Mouse (Mus musculus) v-Abl transformed pro-B cells (cell line): ENCODE results near the gene 5330417C22Rik.

Experiments
- in situ Hi-C, 2 experiments: fragments of 400-800 bp; cut with MboI; formaldehyde crosslinking; loops; one replicate each; pipeline ENCODE4 v1.15.1; 2025; ENCODE audit not compliant: unreplicated experiment in 2 of 2

The 5330417C22Rik gene

GRCm38 (mm10) chr3:108424944-108425623 lies 111.3 kb downstream of the 5330417C22Rik start:
- in situ Hi-C loops, result no loop called here

DNA sequence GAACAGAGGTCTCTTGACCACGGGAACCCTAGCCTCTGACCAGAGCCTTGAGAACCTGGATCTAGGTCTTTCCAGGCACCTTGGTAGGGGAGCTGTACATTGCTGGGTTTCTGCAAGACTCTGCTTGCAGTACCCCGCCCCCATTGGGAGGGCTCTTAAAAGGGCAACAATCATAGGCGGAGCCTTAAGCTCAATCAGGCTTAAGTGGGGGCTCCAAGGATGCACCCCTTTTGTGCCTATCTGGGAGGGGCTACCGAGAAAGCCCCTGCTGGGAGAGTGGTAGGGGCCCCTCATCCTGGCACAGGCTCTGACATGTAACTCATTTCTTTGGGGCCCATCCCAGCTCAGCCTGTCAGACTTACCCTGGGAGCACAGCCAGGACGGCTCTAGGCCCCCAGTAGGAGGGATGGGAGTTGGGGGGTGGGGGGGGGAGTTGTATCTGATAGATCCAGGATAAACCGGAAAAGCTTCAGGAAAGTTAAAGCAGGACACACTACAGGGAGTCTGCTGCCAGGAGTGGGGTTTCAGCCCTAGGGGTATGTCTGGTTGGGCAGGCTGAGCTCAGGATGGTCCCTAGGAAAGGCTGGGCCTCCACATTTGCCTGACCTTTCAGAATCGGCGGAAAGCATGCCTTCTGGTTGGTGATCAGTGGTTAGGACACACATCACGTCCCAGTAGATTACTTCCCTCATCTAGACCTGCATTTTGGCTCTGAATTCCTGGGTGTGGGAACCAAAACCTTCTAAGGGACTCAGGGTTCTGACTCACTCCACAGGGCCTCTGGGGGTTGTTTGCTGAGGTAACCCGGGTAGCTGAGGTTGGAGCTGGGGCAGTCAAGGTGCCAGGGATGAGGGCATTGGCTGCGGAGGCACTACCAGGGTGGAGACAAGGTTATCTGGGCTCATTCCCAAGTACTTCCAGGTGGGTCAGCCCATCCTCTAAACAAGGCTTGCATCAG lies 112.2 kb downstream of the 5330417C22Rik start:
- in situ Hi-C loops, result no loop called here

- in situ Hi-C loops, result no loop called here
Measured at GRCm38 (mm10) chr3:108423006-108423405, 113.3 kb downstream of the 5330417C22Rik start.

- in situ Hi-C loops, result no loop called here
Measured at GRCm38 (mm10) chr3:108415831-108416223, 120.5 kb downstream of the 5330417C22Rik start.

DNA sequence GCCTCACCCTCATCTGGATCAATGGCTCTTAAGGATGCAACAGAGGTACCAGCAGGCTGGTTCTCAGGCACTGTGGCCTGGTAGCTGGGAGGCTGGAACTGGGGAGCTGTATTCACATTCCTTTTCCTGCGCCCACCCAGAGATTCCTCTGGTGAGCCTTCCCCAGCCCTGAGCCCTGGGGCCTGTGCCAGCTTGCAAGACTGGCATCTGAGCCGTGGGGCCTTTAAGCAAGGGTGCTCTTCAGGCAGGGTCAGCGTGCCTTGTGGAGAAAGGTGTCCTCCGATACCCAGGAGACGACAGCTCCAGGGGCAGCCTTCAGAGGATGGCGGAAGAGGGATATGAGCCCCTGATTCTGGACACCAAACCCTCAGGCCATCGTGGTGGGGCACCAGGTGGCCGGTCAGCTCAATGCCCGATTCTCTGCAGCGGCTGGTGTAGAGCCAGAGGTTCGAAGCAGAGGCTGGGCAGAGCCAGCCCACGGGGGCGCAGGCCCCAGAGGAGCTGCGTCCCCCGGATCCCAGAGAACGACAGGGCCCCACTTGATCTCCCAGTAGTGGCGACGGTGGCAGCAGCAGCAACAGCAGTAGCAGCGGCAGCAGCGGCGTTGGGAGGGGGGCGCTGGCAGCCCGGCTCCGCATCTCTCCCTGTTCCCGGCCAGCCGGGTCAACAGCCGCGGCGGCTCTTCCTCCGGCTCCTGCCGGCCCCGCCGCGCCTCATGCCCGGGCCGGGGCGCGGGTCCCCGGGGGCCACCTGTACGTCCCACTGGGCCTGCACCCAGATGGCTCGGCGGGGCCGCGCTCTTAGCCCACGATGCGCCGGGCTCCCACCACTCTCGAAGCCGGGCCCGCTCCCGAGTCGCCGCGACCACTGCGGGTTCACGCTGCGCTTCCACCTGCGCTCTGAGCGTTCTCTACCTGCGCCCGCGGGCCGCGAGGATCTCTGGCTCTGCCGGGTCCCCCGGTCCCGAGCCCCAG lies 121.2 kb downstream of the 5330417C22Rik start, which contains the start of gene Celsr2:
Gene Celsr2, minus strand, starts transcription at position 696 of the 974 bp plus-strand sequence.
- in situ Hi-C loops, result no loop called here

- in situ Hi-C loops, result no loop called here
Measured at GRCm38 (mm10) chr3:108413634-108414360, 122.5 kb downstream of the 5330417C22Rik start.

DNA sequence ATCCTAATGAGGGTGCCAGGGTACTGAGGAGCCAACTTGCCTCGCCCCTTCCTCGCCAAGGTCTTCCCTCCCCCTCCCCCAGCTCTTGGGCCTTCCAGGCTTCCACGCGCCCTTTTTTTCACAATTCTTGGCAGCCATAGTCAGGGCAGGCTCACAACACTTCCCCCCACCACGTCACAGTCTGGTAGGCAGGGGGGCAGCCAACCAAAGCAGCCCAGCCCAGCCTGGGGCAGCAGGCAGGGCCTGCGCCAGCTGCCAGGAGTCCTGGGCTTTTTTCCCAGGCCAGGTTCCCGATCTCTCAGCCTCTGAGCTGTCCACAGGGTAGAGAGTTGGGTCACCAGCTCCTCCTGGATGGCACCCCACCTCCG lies 124.6 kb downstream of the 5330417C22Rik start:
- in situ Hi-C loops, result no loop called here

DNA sequence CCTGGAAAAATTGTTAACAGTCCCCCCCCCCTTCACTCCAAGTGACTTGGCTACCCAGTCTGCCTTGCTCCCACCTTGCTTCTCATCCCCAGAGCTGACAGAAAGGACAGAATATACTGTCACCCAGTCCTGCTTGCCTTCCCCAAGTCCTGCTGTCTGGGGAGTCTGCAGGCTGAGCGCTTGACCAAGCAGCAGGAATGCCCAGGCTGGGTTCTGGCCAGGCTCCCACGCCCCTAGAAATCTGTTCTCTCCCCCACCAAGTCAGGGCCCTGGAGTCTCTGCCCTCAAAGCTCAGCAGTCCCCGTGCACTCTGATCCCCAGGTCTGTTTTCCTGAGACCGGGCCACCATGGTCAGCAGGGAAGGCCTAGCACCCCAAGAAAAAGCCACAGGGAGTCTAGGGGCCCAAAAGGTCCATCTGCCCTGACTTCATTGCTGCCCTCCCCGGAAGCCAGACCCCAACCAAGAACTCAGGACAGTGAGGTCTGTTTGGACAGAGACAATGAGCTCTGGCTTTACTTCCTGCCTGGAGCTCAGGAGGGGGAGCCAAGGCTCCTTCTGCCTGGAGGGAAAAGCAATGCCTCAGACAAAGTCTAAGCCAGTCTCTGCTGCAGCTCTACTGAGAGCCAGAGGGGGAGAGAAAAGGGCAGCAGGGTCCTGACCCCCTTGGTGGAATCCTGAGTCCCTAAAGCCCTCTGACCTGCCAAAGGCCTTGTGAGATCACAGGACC lies 125.1 kb downstream of the 5330417C22Rik start:
- in situ Hi-C loops, result no loop called here

DNA sequence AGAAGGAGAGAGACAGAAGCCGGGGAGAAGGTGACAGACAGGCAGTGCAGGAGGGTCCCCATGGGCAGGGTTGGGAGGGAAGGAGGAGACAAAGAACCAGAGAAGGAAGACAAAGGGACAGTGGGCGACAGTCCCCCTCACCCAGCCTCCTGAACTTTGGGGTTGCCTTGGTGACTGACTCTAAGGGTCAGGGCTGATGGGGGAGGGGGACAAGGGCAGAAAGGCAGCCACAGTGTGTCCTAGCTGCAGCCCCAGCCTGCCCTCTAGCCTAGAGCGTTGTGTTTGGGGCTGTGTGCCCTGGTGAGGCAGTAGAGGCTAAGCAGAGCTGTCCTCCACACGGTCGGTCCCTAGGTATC lies 126.0 kb downstream of the 5330417C22Rik start:
- in situ Hi-C loops, result no loop called here

- in situ Hi-C loops, result loop anchor here (10.0 kb wide), 4 partner anchors 145 to 1085 kb away; no protein-coding TSS in a partner anchor
Measured at GRCm38 (mm10) chr3:108409656-108410358, 126.5 kb downstream of the 5330417C22Rik start.

DNA sequence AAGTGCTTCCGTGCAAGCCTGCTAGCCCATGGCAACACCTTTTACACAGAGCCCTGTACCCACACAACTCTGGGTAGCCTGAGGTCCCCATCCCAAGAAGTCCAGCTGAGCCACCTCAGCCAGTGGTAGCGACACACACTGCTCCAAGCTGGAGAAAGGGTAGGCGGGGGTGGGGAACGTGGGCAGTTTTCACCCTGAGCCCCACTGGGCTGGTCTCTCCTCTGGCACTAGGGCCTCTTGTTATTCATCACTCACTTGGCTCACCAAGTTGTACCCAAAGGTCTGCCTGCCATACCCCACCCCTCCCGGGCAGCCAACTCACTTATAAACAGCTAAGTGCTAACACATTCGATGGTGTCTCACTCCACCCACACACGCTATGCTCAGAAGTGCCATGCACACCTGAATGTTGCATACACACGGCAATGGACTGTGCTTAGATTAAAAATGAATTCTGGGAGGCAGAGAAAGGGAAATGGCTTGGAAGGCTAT lies 127.8 kb downstream of the 5330417C22Rik start:
- in situ Hi-C loops, result loop anchor here (10.0 kb wide), 4 partner anchors 146 to 1086 kb away; no protein-coding TSS in a partner anchor

- in situ Hi-C loops, result loop anchor here (10.0 kb wide), 4 partner anchors 148 to 1088 kb away; no protein-coding TSS in a partner anchor
Measured at GRCm38 (mm10) chr3:108406306-108406885, 129.9 kb downstream of the 5330417C22Rik start.
